Mouse (Mus musculus) granulocyte monocyte progenitor cell, adult 5-6 weeks (primary cell): ENCODE data around the gene Plcl2. TPM values are rescaled to one million over a fixed set of nuclear protein-coding genes. Genes with fewer than 3 reads are reported as not detected.

Source experiments
- ATAC-seq: replicated peaks from 2 replicates; pipeline ENCODE4 v1.8.0; 2016; ENCODE audit warnings: mild to moderate bottlenecking, moderate TSS enrichment, inconsistent platforms; ENCODE audit not compliant: poor library complexity, severe bottlenecking
- total RNA-seq, 2 experiments: library from RNA; stranded (forward) in 1 of 2; stranded (reverse) in 1 of 2; fragments of 200-712, 200-1000 nt in 1 of 2; fragments of >200 nt in 1 of 2; fragmentation: Nextera tagmentation in 1 of 2; gene quantifications; 2 replicates each; pipeline ENCODE4 v1.2.3; 2014 to 2017

The Plcl2 gene
- total RNA-seq, 2 experiments from 2014 or later, result 22.9 to 40.1 TPM

GRCm38 (mm10) chr17:50655416-50655776 lies 146.2 kb downstream of the Plcl2 start:
- no peak for ATAC-seq

DNA sequence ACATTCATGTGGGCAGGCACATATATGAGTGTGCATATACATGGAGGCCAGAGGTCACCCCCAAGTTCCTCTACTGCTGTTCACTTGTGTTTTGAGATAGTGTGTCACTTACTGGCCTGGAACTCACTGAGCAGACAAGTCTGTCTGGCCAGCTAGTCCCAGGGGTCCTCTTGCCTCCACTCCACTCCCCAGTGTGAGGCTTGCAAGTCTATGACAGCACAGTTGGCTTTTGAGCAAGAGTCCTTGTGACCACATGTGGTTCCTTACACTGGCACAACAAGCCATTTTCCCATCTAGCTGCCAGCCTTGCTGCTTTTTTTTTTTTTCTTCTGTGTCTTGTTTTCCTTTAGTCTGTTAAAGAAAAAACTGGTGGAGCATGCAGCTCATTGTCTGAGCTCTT lies 148.1 kb downstream of the Plcl2 start:
- ATAC-seq, result no peak

DNA sequence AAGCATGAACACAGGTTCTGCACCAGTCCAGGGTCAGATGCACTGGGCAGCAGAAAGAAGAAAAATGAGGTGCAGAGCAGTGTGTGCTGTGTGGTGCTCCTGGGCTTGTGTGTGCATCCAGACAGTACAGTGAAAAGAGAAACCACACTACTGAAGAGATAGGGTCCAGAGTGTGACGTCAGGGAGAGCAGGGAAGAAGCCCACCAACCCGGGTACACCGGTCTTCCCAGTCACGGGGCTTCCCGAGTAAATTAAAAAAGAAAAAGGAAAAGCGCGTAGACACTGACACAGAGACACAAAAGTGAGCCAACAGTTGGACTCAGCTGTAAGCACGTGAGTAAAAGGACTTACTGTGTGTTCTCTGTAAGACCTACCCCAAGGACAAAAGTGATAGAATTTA lies 149.7 kb downstream of the Plcl2 start:
- ATAC-seq, result no peak

- ATAC-seq, result no peak
Measured at GRCm38 (mm10) chr17:50667596-50667995, 158.4 kb downstream of the Plcl2 start.

DNA sequence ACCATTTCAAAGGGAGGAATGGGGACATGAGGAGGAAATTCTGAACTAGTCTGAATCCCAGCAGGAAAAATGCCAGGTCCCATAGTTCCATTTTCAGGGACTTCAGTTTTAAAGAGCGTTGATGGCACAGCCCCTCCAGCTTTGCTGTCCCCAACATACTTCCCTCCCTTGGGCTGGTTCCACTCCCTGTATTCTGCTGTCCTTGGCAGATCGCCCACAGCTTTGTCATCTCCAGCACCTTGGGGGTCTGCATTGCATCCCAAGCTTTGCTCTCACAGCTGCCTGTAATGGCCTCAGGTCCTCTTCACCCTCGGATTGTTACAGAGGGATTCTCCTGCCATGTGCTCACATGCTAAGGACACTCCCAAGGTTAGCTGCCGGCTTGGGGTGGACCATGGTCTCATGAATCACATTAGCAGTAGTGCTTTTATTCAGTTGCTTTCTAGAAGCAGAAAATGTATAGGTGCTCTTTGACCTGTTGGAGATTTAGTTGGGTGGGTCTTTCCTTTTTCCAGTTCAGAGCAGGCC lies 159.5 kb downstream of the Plcl2 start:
- ATAC-seq, result no peak

GRCm38 (mm10) chr17:50671416-50671815 lies 162.2 kb downstream of the Plcl2 start:
- ATAC-seq, result no peak

DNA sequence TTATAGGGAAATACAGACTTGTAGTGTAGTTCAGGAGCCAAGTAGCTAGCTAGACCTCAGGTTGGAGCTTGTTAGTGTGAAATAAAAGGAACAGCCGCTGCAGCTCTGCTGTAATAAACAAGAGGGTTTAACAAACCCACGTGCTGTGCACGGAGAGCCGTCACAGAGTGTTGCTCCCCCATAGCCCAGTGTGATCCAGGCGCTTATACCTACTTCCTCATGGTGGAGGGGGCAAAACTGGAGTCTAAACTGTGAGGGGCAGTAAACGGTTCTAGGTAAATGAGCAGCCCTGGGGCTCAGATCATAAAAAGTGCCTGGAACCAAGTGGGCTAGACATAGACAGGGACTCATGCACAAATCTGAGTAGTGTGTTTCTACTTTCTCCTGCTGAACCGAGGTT lies 165.4 kb downstream of the Plcl2 start:
- peak; percentile 57 for ATAC-seq

DNA sequence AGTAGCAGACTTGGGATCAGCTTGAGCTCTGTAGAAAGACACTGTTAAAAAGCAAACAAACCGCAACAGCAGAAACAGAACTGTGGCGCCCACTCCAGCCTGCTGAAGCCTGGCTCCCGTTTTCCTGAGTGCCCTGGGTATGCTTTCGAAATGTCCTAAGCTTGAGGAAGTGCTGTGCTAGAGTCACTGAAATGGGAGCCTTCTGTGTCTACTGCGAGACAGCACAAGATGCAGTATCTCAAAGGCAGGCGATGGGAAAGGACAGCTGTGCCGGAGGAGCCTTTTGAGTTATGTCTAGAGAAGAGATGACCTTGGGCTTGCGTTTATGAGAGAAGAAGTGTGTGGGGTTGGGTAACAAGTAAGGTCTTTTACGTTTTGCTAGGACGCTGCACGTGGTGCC lies 166.0 kb downstream of the Plcl2 start:
- ATAC-seq, result peak; percentile 59

- no peak for ATAC-seq
Measured at GRCm38 (mm10) chr17:50677334-50677733, 168.1 kb downstream of the Plcl2 start.

DNA sequence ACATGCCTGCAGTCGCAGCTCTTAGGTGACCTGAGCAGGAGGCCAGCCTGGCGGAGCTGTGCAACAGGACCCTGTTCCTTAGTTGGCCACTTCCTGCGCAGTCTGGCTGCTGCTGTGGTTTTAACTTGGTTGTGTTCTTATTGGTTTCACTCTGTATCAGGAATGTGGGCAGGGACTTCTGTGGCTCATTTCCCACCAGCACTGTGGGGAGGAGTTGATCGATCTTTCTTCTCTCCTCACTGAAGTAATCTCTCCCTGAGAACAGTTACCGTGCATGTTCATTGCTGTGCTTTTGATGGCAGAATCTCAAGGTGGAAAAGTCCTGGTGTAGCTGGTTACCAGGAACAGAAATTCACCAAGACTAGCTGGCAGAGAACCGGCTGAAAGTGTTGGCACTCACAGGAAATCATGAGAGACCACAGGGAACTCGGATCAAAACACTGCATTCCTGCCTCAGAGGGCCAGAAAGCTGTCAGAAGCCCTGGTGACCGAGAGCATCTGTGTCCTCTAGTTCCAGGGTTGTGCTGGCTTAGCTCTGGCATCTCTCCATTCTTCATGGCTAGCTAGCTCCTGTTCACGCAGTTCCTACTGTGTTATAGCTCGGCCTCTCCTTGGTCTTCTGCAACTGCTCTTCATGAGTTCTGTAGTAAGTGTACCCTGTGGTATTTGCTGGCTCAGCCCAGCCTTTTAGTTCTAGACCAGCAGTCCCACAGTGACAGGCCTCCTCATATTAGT lies 168.9 kb downstream of the Plcl2 start:
- peak; percentile 74 for ATAC-seq

- ATAC-seq, result no peak
Measured at GRCm38 (mm10) chr17:50678748-50679147, 169.5 kb downstream of the Plcl2 start.

DNA sequence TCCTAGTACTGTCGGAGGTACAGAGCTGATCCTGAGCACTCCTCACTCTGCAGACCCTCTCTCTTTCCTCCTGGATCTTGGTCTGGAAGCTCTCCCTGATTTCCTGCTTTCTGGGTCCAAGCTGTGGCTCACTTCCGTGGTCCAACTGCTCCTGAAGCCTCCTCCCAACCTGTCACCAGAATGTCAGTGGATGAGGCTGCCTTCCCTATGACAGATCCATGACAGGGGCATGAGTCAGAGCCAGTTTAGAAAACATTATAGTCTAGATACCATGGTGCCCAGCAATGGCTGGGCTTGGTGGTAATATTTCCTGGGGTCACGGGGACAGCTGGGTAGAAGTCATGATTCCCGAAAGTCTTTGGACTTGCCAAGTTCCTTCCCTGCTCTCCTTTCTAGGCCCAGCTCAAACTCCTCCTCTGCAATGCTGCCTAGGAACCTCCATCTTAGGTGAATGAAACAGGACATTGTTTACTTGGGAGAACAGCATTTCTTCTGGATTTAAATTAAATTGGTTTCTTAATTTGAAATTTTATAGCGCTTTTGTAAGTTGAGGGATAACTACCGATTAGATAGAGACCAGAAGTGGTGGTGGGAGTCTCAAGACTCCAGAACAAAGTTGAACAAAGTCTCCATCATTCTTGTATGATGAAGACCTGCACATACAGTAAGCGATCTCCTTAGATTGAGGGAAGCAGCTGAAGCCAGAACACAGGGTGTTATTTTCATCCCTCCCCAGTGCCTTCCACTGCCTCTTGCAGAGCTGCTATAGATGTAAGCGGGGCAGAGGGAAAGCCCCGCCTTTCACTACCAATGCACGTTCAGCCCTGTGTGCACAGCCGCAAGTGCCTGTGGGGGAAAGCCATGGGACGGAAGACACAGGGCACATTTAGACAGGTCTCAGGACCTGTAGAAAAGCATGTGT lies 170.7 kb downstream of the Plcl2 start:
- no peak for ATAC-seq

GRCm38 (mm10) chr17:50682696-50683095 lies 173.5 kb downstream of the Plcl2 start:
- ATAC-seq, result no peak

- no peak for ATAC-seq
Measured at GRCm38 (mm10) chr17:50684960-50685645, 175.9 kb downstream of the Plcl2 start.

- no peak for ATAC-seq
Measured at GRCm38 (mm10) chr17:50687670-50688069, 178.5 kb downstream of the Plcl2 start.

DNA sequence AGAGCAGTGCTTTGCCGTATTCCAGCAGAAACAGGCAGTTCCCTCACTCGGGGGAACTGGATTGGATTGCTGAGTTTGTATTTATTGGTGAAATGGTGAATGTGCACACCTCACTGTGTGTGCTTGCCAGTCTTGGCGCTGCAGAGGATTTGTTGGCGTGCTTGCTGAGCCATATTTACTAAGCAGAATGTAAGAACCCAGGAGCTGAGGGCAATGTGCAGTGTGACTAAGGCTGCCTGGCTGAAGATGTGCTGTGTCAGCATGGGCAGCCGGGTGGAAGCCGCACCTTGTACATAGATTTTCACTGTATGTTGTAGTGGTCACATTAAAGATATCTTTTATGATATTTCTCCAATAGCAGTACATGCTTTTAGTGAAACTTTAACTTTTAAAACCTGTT lies 178.9 kb downstream of the Plcl2 start:
- ATAC-seq, result no peak

- ATAC-seq, result peak; percentile 84
Measured at GRCm38 (mm10) chr17:50698410-50698809, 189.2 kb downstream of the Plcl2 start.

DNA sequence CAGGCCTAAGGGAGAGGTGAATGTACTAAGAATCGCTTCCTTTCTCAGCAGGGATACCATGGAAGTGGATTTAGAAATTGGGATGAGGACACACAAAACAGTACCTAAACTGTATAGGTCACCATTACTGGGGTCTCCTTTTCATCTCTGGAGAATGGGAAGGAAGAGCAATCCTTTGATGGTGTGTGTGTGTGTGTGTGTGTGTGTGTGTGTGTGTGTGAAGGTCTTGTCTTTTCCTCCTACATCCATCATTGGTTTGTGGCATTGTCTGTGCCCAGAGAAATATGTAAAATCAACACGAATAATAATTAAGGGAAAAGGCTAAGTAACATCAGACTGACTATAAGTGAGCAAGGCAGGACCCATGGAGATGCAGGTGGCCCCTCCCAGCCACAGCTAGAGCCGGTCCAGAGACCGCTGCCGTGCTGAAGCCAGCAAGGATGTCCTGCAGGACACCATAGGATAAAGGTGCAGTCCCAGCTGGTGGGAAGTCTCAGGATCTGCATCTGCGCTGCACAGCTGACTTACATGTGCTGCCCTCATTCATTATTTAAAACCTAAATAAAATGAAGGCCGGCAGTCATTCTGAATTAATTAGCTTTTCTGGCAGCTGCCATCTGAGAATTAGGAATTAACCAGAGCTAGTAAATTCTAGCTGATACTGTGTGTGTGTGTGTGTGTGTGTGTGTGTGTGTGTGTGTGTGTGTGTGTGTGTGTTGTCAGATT lies 201.5 kb downstream of the Plcl2 start:
- no peak for ATAC-seq

DNA sequence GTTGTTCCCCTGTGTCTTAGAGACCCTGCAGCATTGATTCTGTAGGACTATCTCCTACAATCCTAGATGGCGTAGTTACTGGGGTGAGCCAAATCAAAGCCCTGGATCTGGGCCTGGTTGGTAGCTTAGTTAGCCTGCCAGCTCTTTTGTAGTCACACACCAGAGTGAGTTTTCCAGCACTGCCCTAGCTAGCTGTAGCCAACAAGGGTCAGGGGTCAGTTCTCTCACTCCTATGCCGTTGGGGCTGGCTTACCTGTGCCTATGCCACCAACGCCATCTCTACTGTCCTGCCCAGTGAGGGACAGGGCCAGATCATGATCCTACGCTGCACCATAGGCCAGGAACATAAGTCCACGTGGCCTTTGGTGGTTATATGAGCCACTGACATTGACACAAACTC lies 208.4 kb downstream of the Plcl2 start:
- no peak for ATAC-seq

DNA sequence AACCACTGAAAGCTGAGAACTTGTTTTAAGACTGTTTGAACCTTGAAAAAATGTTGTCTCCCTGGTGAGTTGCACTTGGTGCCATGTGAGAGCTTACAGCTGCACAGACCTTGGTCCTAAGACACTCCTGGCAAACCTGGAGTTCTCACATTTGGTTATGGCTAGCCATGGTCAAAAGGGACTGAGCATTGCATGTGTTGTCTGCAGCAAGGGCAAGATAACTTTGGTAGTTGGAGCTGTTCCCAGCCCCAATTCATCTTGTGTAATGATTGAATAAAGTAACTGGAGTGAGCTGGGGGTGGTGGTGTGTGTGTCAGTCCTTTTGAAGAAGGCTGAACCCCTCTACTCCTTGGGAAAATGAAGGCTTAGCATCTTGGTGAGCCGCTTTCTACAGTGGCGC lies 215.2 kb downstream of the Plcl2 start:
- no peak for ATAC-seq
